Mouse (Mus musculus) liver, embryonic 16.5 days (tissue): ENCODE results near the gene Kcnq1. TPM values are rescaled to one million over a fixed set of nuclear protein-coding genes. Genes with fewer than 3 reads are reported as not detected.
A peak's percentile ranks its signal among the peaks of the same experiment; 100 is the strongest.

Experiments used
- ATAC-seq: fragments of 200-750 bp; cut with Nextera tagmentation; 2 replicates; pipeline ENCODE4 v1.8.0; 2017; ENCODE audit warnings: low read depth, mild to moderate bottlenecking, moderate number of reproducible peaks, moderate library complexity
- H3K27ac ChIP-seq: fragments of 300-500 bp; sonication (generic); 2 replicates; pipeline ENCODE4 v1.5.1; 2014; ENCODE audit warnings: mild to moderate bottlenecking, low read length
- H3K27me3 ChIP-seq: fragments of 300-500 bp; sonication (generic); 2 replicates; pipeline ENCODE4 v1.6.1; 2014; ENCODE audit warnings: low read depth, low read length, mixed read lengths; ENCODE audit not compliant: control insufficient read depth, insufficient read depth
- H3K36me3 ChIP-seq: fragments of 300-500 bp; sonication (generic); 2 replicates; pipeline ENCODE4 v1.6.1; 2014; ENCODE audit warnings: mild to moderate bottlenecking; ENCODE audit not compliant: control insufficient read depth, insufficient read depth
- H3K4me1 ChIP-seq: fragments of 300-500 bp; sonication (generic); 2 replicates; pipeline ENCODE4 v1.6.1; 2014; ENCODE audit warnings: low read depth, low read length, mixed read lengths; ENCODE audit not compliant: control insufficient read depth
- H3K4me2 ChIP-seq: fragments of 300-500 bp; sonication (generic); 2 replicates; pipeline ENCODE4 v1.6.1; 2014; ENCODE audit warnings: low read depth, low read length, mixed read lengths
- H3K4me3 ChIP-seq: fragments of 300-500 bp; sonication (generic); 2 replicates; pipeline ENCODE4 v1.5.1; 2014; ENCODE audit warnings: low read depth, mild to moderate bottlenecking, low read length
- H3K9ac ChIP-seq: fragments of 300-500 bp; sonication (generic); 2 replicates; pipeline ENCODE4 v1.6.1; 2014; ENCODE audit warnings: low read depth, low read length
- H3K9me3 ChIP-seq: fragments of 300-500 bp; sonication (generic); replicated peaks from 2 replicates; pipeline ENCODE4 v1.6.1; 2016; ENCODE audit warnings: low read length; ENCODE audit not compliant: control insufficient read depth
- WGBS: fragments of 180-500 bp; shearing (Covaris S2); extraction: QIAGEN DNeasy Blood & Tissue Kit; methylation state at CpG from one replicate; pipeline ENCODE4 v1.1.7; 2014; ENCODE audit not compliant: insufficient replicate concordance; 5-methylcytosine and 5-hydroxymethylcytosine counted together
- polyA plus RNA-seq: library from polyadenylated mRNA; unstranded; fragments of >200 nt; fragmentation: Nextera tagmentation; extraction: Ambion mirVana; gene quantifications from 2 replicates; pipeline ENCODE4 v1.2.1, GENCODE M21; 2015

Gene Kcnq1
- polyA plus RNA-seq, 1 experiment from 2014 or later: 0.65 TPM

DNA sequence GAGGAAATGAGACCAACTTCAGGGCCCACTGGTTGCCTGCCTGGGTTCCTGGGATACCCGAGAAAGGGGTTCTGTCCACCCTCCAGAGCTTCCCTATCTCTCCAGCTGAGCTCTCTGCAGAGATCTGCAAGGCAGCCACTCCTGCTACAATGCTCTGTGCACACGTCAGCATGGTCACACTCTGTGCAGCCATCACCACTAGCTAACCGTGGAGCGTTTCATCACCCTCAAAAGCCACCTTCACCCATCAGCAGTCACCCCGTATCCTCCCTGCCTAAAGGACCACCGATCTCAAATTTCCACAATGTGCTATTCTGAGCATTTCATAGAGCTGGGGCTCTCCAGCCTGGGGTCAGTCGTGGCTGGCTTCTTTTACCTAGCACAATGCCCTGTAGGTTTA lies 243.1 kb downstream of the Kcnq1 start:
- no peak for ATAC-seq
- no peak overlapping the region for H3K9ac ChIP-seq
- WGBS: 64% methylated on average over 7 of the region's 7 CpGs

DNA sequence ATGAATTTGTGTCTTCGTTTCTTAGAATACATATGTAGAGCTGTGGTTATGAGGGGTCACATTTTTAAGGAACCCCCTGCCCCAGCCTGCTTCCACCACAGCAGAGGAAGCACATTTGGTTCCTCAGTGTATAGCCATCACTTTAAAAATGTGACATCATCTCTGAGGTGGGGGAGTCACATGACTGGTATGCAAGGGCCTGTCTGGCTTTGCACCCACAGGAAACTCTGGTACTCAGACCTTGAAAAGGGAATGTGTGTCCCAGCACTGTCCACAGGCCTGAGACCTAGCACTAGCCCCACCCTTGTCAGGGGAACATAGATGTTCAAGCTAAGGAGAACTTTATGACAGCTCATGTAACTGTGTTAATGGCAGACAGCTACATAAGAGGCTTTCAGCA lies 243.7 kb downstream of the Kcnq1 start:
- H3K27ac ChIP-seq: no peak overlapping the region
- ATAC-seq: no peak
- H3K4me3 ChIP-seq: no peak overlapping the region
- no peaks in the 10 kb centered on the region for H3K27me3 ChIP-seq
- WGBS: 37% methylated on average over 1 of the region's 1 CpGs
- no peaks in the 10 kb centered on the region for H3K9me3 ChIP-seq
- H3K36me3 ChIP-seq: no peaks in the 10 kb centered on the region
- H3K4me2 ChIP-seq: no peak overlapping the region
- H3K4me1 ChIP-seq: no peaks in the 10 kb centered on the region
- no peak overlapping the region for H3K9ac ChIP-seq

More for the DNA sequence above, 243.1 kb downstream of the Kcnq1 start:
- no peak overlapping the region for H3K4me3 ChIP-seq
- H3K9me3 ChIP-seq: no peaks in the 10 kb centered on the region
- no peak overlapping the region for H3K27ac ChIP-seq
- no peaks in the 10 kb centered on the region for H3K4me1 ChIP-seq
- no peaks in the 10 kb centered on the region for H3K36me3 ChIP-seq
- H3K4me2 ChIP-seq: no peak overlapping the region
- H3K27me3 ChIP-seq: no peaks in the 10 kb centered on the region

DNA sequence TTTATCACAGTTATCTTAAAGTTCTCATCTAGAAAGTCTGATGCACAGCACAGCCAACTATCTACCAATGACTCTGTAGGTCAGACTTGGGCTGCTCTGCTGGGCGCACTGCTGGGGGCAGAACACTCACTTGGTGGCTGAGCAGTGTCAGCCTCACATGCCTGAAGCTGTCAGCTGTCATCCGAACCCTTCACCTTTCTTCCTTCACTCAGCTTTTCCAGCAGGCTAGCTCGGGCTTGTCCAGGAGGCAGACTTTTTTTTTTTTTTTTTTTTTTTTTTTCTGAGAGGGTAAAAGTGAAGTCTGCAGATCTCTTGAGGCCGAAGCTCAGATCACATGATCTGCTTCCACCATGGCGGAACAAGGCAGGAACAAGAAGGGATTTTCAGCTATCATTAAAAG lies 249.7 kb downstream of the Kcnq1 start:
- Histone ChIP-seq H3K27me3 (no peaks in the 10 kb centered on the region), H3K9me3 (no peaks in the 10 kb centered on the region), H3K9ac (no peak overlapping the region), H3K4me2 (no peak overlapping the region), H3K4me1 (peaks cover 2% of the 10 kb centered on the region), H3K27ac (no peak overlapping the region), H3K36me3 (no peaks in the 10 kb centered on the region), H3K4me3 (no peak overlapping the region)
- ATAC-seq: no peak
- 56% methylated on average over 5 of the region's 5 CpGs for WGBS

DNA sequence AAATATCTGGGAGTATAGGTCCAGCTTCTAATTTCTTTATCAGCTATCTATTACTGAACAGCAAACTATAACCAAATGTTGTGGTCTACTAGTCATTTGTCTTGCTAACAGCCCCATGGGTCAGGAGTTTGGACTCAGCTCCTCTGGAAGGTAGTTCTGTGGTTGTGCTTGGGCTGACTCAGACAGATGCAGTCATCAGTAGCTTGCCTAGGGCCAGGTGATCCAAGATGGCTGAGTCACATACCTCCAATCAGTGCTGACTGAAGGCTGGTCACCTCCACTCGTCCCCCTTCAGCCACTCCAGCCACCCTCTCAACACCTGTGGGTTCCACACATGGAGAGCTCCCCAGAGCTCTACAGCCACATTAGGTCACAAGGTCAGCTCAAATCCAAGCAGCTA lies 250.9 kb downstream of the Kcnq1 start:
- no peaks in the 10 kb centered on the region for H3K27me3 ChIP-seq
- WGBS: 30% methylated on average over 1 of the region's 1 CpGs
- H3K27ac ChIP-seq: no peak overlapping the region
- peaks cover 2% of the 10 kb centered on the region for H3K4me1 ChIP-seq
- no peaks in the 10 kb centered on the region for H3K9me3 ChIP-seq
- H3K4me3 ChIP-seq: no peak overlapping the region
- no peak overlapping the region for H3K9ac ChIP-seq
- no peaks in the 10 kb centered on the region for H3K36me3 ChIP-seq
- no peak for ATAC-seq
- H3K4me2 ChIP-seq: no peak overlapping the region

DNA sequence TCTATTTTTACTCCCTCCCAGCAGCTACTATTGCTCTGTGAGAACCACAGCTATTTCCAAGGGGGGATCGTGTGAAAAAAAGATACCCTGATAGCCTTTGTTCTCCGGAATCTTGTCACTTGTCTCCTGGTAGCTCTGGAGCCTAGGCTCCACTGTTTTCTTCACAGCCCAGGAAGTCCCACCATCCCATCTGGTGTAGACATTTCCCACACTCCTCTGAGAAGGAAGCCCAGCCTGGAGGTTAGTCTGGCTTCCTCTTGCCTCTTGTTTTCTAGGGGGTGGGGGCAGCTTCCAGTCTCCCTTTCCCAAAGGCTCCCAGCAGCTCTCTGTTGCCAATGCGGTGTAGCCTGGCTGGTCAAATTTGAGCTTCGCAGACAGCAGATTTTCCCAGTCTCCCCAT lies 251.7 kb downstream of the Kcnq1 start:
- no peak overlapping the region for H3K4me3 ChIP-seq
- whole genome bisulfite sequencing: 49% methylated on average over 4 of the region's 4 CpGs
- H3K4me1 ChIP-seq: peaks cover 2% of the 10 kb centered on the region
- H3K4me2 ChIP-seq: no peak overlapping the region
- no peak overlapping the region for H3K27ac ChIP-seq
- no peaks in the 10 kb centered on the region for H3K9me3 ChIP-seq
- H3K36me3 ChIP-seq: no peaks in the 10 kb centered on the region
- no peak for ATAC-seq
- no peak overlapping the region for H3K9ac ChIP-seq
- no peaks in the 10 kb centered on the region for H3K27me3 ChIP-seq

DNA sequence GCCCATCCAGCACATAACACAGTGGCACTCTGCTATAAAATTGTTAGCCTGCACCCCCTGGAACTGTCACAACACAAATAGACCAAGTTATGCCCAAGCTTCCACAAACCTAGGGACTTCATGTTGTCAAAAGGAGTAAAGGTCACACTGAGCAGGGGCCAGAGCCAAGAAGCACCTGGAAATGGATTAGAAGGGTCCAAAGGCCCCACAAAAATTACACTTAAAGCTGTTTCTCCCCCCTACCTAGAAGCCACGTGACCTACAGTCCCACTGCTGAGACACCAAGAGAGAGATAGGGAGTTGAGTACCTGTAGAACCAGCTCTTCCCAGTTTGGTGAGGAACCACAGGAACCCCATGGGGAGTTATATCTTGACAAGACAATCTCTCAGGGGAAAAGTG lies 253.6 kb downstream of the Kcnq1 start:
- WGBS: 33% methylated on average over 1 of the region's 1 CpGs
- H3K4me2 ChIP-seq: no peak overlapping the region
- no peaks in the 10 kb centered on the region for H3K36me3 ChIP-seq
- no peak overlapping the region for H3K27ac ChIP-seq
- no peak overlapping the region for H3K9ac ChIP-seq
- no peak overlapping the region for H3K4me3 ChIP-seq
- peaks cover 2% of the 10 kb centered on the region for H3K4me1 ChIP-seq
- no peaks in the 10 kb centered on the region for H3K9me3 ChIP-seq
- ATAC-seq: no peak
- no peaks in the 10 kb centered on the region for H3K27me3 ChIP-seq

DNA sequence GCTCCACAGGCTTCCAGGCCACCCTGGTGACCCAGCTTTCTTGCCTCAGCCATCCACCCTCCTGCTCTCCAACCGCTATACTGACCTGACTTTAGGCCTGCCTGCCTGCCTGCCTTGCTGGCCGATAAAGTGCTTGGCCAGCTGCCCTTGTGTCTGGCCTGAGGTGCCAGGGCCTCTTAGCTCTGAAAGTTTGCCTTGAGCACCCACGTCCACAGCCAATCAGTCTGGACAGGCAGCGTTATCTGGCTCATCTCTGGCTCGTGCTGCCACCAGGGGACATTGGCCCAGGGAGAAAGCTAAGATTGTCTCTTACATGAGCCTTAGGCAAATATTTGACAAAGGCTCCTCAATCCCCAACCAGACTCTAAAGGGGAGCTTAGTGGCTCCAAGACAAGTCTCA lies 254.6 kb downstream of the Kcnq1 start:
- Histone ChIP-seq H3K9me3 (no peaks in the 10 kb centered on the region), H3K4me1 (peaks cover 4% of the 10 kb centered on the region), H3K9ac (no peak overlapping the region), H3K4me3 (no peak overlapping the region), H3K27ac (no peak overlapping the region), H3K36me3 (no peaks in the 10 kb centered on the region), H3K27me3 (no peaks in the 10 kb centered on the region), H3K4me2 (no peak overlapping the region)
- no peak for ATAC-seq
- WGBS: 43% methylated on average over 5 of the region's 5 CpGs

DNA sequence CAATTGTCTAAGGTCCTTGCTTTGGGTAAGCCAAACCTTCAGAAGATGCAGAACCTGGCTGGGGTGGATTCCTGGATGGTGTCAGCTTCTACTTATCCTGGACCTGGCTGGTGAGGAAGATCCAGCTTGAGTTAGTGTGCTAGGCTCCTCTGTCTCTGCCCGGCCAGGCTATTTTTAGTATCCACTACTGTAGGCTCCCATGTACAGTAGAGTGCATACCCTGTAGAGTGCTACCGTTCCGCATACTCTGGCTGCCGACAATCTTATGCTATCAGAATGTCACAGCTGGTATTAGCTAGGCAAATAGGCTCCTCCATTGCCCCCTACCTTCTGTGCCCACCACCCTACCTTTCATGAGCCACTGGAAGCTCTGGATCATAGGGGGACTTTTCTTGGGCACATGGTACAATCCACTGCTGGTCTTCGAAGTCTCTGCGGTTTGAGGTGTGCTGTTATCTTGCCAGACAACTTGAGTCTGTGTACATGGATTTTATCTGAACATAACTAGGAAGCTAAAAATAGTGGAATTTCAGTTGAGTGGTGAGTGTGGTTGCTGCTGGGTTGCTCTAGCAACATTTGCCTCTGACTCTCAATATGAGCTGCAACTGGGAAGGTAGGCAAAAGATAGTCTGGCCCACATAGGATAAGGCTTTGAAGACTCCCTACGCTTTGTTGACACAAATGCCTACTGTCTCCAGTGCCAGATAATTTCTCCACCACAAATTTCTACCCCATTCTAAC lies 258.1 kb downstream of the Kcnq1 start:
- Histone ChIP-seq H3K27ac (no peak overlapping the region), H3K4me1 (peaks cover 4% of the 10 kb centered on the region), H3K4me2 (no peak overlapping the region), H3K4me3 (no peak overlapping the region), H3K9ac (no peak overlapping the region), H3K9me3 (no peaks in the 10 kb centered on the region), H3K36me3 (no peaks in the 10 kb centered on the region), H3K27me3 (no peaks in the 10 kb centered on the region)
- 42% methylated on average over 7 of the region's 7 CpGs for WGBS
- no peak for ATAC-seq

DNA sequence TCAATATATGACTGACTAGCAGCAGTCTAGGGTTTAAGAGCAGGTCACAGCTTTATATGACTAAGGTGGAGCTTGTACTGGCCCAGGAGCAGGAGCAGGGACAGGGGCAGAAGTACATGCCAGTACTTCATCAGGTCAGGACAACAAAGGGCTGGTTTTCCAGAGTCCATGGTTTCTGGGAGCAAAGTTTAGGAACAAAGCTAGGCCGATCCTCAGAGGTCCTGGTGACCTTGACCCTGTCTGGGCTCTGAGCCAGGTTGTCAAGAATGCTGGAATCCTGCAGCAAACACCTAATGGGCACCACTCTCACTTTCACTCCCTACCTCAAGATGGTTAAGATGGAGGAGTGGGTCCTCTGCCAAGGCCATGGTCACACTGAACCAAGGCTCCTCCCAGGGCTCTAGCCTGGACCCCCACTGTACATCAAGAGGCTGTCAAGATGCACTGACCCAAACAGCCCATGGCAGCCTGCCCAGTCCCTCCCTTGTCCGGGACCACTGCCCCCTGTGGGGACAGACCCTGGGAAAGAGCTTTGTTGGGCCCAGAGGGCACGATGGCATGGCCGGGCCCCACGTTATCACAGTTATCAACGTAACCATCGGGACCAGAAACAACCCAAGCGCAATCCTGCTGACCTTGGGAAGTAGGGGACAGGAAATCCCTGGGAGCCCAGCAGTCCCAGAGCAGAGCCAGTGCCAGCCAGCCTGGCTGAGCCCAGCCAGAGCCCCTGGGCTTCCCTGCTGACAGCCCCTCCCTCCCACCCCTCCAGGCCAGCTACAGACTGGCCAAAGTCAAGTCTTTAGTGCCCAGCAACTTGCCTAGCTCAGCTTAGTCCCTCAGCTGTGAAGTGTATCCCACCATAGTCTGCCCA lies 259.0 kb downstream of the Kcnq1 start:
- 53% methylated on average over 8 of the region's 8 CpGs for WGBS
- Histone ChIP-seq H3K9me3 (no peaks in the 10 kb centered on the region), H3K4me1 (peaks cover 2% of the 10 kb centered on the region), H3K36me3 (no peaks in the 10 kb centered on the region), H3K27ac (no peak overlapping the region), H3K4me3 (no peak overlapping the region), H3K4me2 (no peak overlapping the region), H3K9ac (no peak overlapping the region), H3K27me3 (no peaks in the 10 kb centered on the region)
- ATAC-seq: peak; percentile 66
